Mouse (Mus musculus) heart, postnatal 4 days (tissue): ENCODE data around the gene Gp1bb. TPM values are rescaled to one million over a fixed set of nuclear protein-coding genes. Genes with fewer than 3 reads are reported as not detected.

Experiments used
- DNase-seq: peaks from one replicate; pipeline ENCODE4 v3.0.0; 2021
- total RNA-seq, 2 experiments: library from RNA; stranded (reverse); gene quantifications; 2 replicates each; pipeline ENCODE4 v1.2.3; 2021

Gp1bb gene
- total RNA-seq, 2 experiments from 2014 or later: 0.32 to 1.1 TPM

DNA sequence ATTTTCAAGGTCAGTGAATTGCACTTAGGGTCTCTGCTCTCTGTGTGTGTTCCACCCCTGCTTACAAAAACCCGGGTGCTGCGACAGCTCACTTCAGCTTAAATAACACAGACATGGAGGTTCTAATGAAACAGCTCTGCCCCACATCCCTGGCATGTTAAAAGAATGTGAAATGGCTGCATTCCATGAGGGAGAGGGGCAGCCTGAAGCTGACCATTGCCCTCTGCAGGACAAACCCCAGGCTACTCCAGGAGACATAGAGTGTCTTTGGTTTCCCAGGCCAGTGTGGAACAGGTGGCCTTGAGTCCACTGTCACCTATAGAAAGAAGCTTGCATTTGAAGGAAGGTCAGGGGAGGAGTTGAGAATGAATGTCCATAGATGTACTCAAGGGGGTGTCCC, 41.8 kb downstream of the Gp1bb start:
- DNase-seq: no peak

DNA sequence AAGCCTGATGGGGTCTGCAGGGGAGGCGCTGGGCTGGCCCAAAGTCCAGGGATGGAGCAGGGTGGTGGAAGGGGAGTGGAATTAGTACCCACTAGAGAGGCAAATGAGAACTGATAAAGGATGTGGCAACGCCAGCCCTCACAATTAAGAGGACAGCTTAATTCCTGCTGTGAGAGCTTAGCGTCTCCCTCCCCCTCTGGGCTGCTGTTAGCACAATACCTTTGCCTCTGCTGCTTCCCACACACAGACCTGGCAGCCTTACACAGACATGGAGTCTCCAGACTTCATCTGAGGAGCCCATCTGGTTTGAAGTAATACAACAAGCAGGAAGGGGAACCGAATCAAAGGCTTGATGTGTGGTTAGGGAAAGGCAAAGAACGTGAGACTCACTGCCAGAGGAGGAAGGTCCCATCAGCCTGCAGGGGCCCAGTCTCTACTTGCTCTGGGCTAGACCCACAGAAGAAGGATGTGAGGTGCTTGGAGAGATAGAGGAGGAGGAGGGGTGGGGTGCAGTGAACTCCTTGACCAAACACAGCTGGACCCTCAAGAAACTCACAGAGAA, 44.5 kb downstream of the Gp1bb start:
- DNase-seq: no peak

DNA sequence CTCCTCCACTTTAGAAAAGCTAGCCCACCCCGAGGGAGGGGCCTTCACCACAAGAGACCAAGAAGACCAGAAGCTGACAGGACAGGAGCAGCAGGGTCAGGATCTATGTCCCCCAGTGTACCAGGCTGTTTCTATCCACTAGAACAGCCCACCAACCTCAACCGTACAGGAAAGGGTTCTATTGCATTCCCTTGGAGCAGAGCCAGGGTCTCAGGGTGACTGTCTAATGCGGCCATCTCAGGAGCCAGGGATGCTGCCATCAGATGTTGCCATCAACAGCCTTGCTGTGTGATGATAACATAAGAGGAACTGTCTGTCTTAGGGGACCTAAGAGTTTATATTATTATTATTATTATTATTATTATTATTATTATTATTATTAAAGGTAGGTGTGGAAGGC, 45.1 kb downstream of the Gp1bb start:
- DNase-seq: no peak

DNA sequence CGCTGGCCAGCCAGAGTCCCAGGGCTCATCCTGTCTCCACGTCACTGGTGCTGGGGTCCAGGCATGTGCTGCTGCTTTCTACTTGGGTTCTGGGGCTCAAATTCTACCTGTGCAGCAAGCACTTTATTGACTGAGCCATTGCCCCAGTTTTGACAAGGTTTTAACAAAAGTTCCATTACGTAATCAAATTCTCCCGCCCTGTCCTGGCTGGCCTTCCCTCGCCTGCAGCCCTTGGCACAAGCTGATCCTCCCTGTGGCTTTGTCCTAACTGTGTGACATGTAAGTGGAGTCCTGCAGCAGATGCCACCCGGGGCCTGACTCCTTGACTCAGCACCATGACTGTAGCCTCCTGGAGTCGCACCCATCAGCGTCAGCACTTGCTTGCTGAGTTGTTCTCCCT, 48.0 kb downstream of the Gp1bb start:
- no peak for DNase-seq

Other genes with a start within 250 kb of the Gp1bb start
- gene Txnrd2, start 196.0 kb downstream of the Gp1bb start, total RNA-seq: 10 to 100 TPM; 26.7 to 29.0 TPM
- 100 to 1,000 TPM; 116 to 122 TPM for gene Comt, start 195.6 kb downstream of the Gp1bb start, total RNA-seq
- gene Gnb1l, start 123.7 kb downstream of the Gp1bb start, total RNA-seq: 1 to 10 TPM; 6.3 to 7.9 TPM
- 1 to 10 TPM; 5.5 to 5.6 TPM for gene Rtl10, start 123.5 kb downstream of the Gp1bb start, total RNA-seq
- gene Tbx1, start 31.7 kb downstream of the Gp1bb start, total RNA-seq: under 1 TPM; 0.55 to 0.68 TPM
- gene Gm49601, start 4.0 kb upstream of the Gp1bb start, total RNA-seq: 1 to 10 TPM; 4.0 to 5.1 TPM
- 10 to 100 TPM; 10.4 to 15.2 TPM for gene Sept5, start 7.6 kb upstream of the Gp1bb start, total RNA-seq
- 10 to 100 TPM; 85.2 to 89.4 TPM for gene Cldn5, start 154.4 kb upstream of the Gp1bb start, total RNA-seq
- 10 to 100 TPM; 73.1 to 76.0 TPM for gene Ufd1, start 189.4 kb upstream of the Gp1bb start, total RNA-seq
- gene Cdc45, start 189.6 kb upstream of the Gp1bb start, total RNA-seq: 10 to 100 TPM; 23.6 to 24.0 TPM
- 10 to 100 TPM; 18.8 to 20.8 TPM for gene 2510002D24Rik, start 214.2 kb upstream of the Gp1bb start, total RNA-seq
- under 1 TPM; 0.09 to 0.52 TPM for gene Gm28539, start 214.2 kb upstream of the Gp1bb start, total RNA-seq